Mouse (Mus musculus) stomach, adult 2 months (tissue): ENCODE results near the gene Calhm3. TPM values are rescaled to one million over a fixed set of nuclear protein-coding genes. Genes with fewer than 3 reads are reported as not detected.

Experiments
- polyA plus RNA-seq: library from polyadenylated mRNA; depleted of rRNA; stranded (reverse); fragments of >200 nt; gene quantifications from 2 replicates; pipeline ENCODE4 v1.2.3, GENCODE M21; 2012; rRNA removed

Gene Calhm3
- not detected in 2 replicates for polyA plus RNA-seq

GRCm38 (mm10) chr19:47157664-47158063, at the start of gene Calhm3:
TSS of gene Calhm3 (minus strand) at chr19:47157764.

GRCm38 (mm10) chr19:47178431-47179271, 21.1 kb upstream of the Calhm3 start, which contains the start of gene Neurl1a:
TSS of gene Neurl1a (plus strand) at chr19:47178820.

GRCm38 (mm10) chr19:47144154-47144553, 13.4 kb downstream of the Calhm3 start, which contains the start of gene Calhm1:
TSS of gene Calhm1 (minus strand) at chr19:47144254.

GRCm38 (mm10) chr19:47137771-47138421, 19.7 kb downstream of the Calhm3 start, which contains the start of gene Calhm2:
TSS of gene Calhm2 (minus strand) at chr19:47138294.

Other genes with a start within 250 kb of the Calhm3 start
- 0.52 and 0.57 TPM in 2 replicates for gene Ina, start 143.1 kb downstream of the Calhm3 start, polyA plus RNA-seq
- gene Nt5c2, start 142.6 kb downstream of the Calhm3 start, polyA plus RNA-seq: 9.2 and 10.4 TPM in 2 replicates
- gene Pcgf6, start 106.9 kb downstream of the Calhm3 start, polyA plus RNA-seq: 2.5 and 4.2 TPM in 2 replicates
- 0.88 and 1.2 TPM in 2 replicates for gene Taf5, start 90.0 kb downstream of the Calhm3 start, polyA plus RNA-seq
- 9.1 and 10.3 TPM in 2 replicates for gene Usmg5, start 67.1 kb downstream of the Calhm3 start, polyA plus RNA-seq
- 1.6 and 2.4 TPM in 2 replicates for gene Pdcd11, start 67.0 kb downstream of the Calhm3 start, polyA plus RNA-seq
- gene Calhm2, start 19.5 kb downstream of the Calhm3 start, polyA plus RNA-seq: 4.9 and 5.5 TPM in 2 replicates
- not detected in 2 replicates for gene Calhm1, start 13.5 kb downstream of the Calhm3 start, polyA plus RNA-seq
- 5.7 and 9.6 TPM in 2 replicates for gene Neurl1a, start 21.1 kb upstream of the Calhm3 start, polyA plus RNA-seq